Mouse (Mus musculus) lung, postnatal 0 days (tissue): ENCODE results near the gene I830077J02Rik. TPM values are rescaled to one million over a fixed set of nuclear protein-coding genes. Genes with fewer than 3 reads are reported as not detected.

Experiments
- ATAC-seq: fragments of 200-750 bp; cut with Nextera tagmentation; 2 replicates; pipeline ENCODE4 v1.8.0; 2017; ENCODE audit warnings: moderate library complexity
- DNase-seq: peaks from one replicate; pipeline ENCODE4 v3.0.0-alpha.2; 2016; ENCODE audit warnings: low spot score
- H3K27ac ChIP-seq: fragments of 300-500 bp; sonication (generic); 2 replicates; pipeline ENCODE4 v1.5.1; 2014; ENCODE audit warnings: antibody characterized with exemption, mild to moderate bottlenecking, low read length, mixed read lengths
- H3K27me3 ChIP-seq: fragments of 300-500 bp; sonication (generic); replicated peaks from 2 replicates; pipeline ENCODE4 v1.6.1; 2014; ENCODE audit warnings: low read length, mixed read lengths; ENCODE audit not compliant: insufficient read depth
- H3K36me3 ChIP-seq: fragments of 300-500 bp; sonication (generic); 2 replicates; pipeline ENCODE4 v1.6.1; 2014; ENCODE audit warnings: low read length, mixed read lengths; ENCODE audit not compliant: insufficient read depth
- H3K4me1 ChIP-seq: fragments of 300-500 bp; sonication (generic); 2 replicates; pipeline ENCODE4 v1.6.1; 2014; ENCODE audit warnings: antibody characterized with exemption, low read depth, low read length, mixed read lengths; ENCODE audit not compliant: insufficient read depth
- H3K4me2 ChIP-seq: fragments of 300-500 bp; sonication (generic); replicated peaks from 2 replicates; pipeline ENCODE4 v1.6.1; 2014; ENCODE audit warnings: low read depth, mild to moderate bottlenecking, low read length, moderate library complexity, mixed read lengths
- H3K4me3 ChIP-seq: fragments of 300-500 bp; sonication (generic); 2 replicates; pipeline ENCODE4 v1.5.1; 2014; ENCODE audit warnings: low read depth, low read length
- H3K9ac ChIP-seq: fragments of 300-500 bp; sonication (generic); replicated peaks from 2 replicates; pipeline ENCODE4 v1.6.1; 2014; ENCODE audit warnings: low read depth, mild to moderate bottlenecking
- H3K9me3 ChIP-seq: fragments of 300-500 bp; sonication (generic); 2 replicates; pipeline ENCODE4 v1.6.1; 2016; ENCODE audit warnings: low read length, mixed read lengths
- CTCF ChIP-seq: IDR thresholded peaks from 2 replicates; pipeline ENCODE4 v1.5.1; 2016; ENCODE audit warnings: antibody characterized with exemption, mild to moderate bottlenecking
- EP300 ChIP-seq: IDR thresholded peaks from 2 replicates; pipeline ENCODE4 v1.6.1; 2016; ENCODE audit warnings: antibody characterized with exemption, mild to moderate bottlenecking, control low read depth
- WGBS: fragments of 180-500 bp; shearing (Covaris S2); extraction: QIAGEN DNeasy Blood & Tissue Kit; methylation state at CpG from one replicate; pipeline ENCODE4 v1.1.7; 2014; 5-methylcytosine and 5-hydroxymethylcytosine counted together
- polyA plus RNA-seq: library from polyadenylated mRNA; unstranded; fragments of >200 nt; fragmentation: Nextera tagmentation; extraction: Ambion mirVana; gene quantifications from 2 replicates; pipeline ENCODE4 v1.2.1, GENCODE M21; 2015

Gene I830077J02Rik
- polyA plus RNA-seq, 1 experiment from 2014 or later = 1.9 TPM

DNA sequence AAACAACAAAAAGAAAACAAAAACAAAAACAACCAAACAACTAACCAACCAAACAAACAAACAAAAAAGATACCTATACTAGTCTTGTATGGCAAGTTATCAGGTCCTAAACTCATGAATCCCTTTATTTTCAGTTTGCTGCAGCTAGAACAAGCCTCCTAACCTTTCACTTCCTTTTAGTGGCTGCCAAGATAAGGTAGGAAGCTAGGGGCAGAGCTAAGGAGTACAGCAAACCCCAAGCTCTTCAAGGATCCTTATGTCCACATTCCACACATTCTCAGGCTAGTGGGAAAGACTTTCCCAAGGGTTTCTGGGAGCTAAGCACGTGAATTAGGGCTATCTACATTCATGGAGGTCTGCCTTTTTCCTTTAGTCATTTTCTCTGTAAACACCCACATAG lies 17.2 kb downstream of the I830077J02Rik start:
- WGBS = 12% methylated on average over 1 of the region's 1 CpGs
- peak; percentile 89 for DNase-seq
- H3K9me3 ChIP-seq = no peaks in the 10 kb centered on the region

GRCm38 (mm10) chr3:105913839-105914681 lies 18.4 kb downstream of the I830077J02Rik start:
- peak overlapping the region; percentile 67 for H3K27ac ChIP-seq
- H3K4me1 ChIP-seq = peaks cover 8% of the 10 kb centered on the region; the same call in 1 of the 2 replicates
- no peaks in the 10 kb centered on the region for H3K36me3 ChIP-seq
- TF ChIP-seq CTCF (no peak), EP300 (no peak)
- ATAC-seq = no peak
- no peak overlapping the region for H3K4me2 ChIP-seq
- DNase-seq = peak; percentile 33
- H3K9ac ChIP-seq = no peak overlapping the region
- no peak overlapping the region for H3K4me3 ChIP-seq
- H3K9me3 ChIP-seq = no peaks in the 10 kb centered on the region
- no peaks in the 10 kb centered on the region for H3K27me3 ChIP-seq
- 18% methylated on average over 10 of the region's 10 CpGs for WGBS

More for the DNA sequence above, 17.2 kb downstream of the I830077J02Rik start:
- Histone ChIP-seq H3K9ac (no peak overlapping the region), H3K4me3 (no peak overlapping the region), H3K36me3 (no peaks in the 10 kb centered on the region), H3K4me1 (peaks cover 8% of the 10 kb centered on the region; the same call in 1 of the 2 replicates), H3K4me2 (no peak overlapping the region), H3K27ac (peak overlapping the region; percentile 34; the same call in 1 of the 2 replicates), H3K27me3 (no peaks in the 10 kb centered on the region)
- TF ChIP-seq EP300 = peak; percentile 92
- TF ChIP-seq CTCF = peak; percentile 41
- ATAC-seq = peak; percentile 87

DNA sequence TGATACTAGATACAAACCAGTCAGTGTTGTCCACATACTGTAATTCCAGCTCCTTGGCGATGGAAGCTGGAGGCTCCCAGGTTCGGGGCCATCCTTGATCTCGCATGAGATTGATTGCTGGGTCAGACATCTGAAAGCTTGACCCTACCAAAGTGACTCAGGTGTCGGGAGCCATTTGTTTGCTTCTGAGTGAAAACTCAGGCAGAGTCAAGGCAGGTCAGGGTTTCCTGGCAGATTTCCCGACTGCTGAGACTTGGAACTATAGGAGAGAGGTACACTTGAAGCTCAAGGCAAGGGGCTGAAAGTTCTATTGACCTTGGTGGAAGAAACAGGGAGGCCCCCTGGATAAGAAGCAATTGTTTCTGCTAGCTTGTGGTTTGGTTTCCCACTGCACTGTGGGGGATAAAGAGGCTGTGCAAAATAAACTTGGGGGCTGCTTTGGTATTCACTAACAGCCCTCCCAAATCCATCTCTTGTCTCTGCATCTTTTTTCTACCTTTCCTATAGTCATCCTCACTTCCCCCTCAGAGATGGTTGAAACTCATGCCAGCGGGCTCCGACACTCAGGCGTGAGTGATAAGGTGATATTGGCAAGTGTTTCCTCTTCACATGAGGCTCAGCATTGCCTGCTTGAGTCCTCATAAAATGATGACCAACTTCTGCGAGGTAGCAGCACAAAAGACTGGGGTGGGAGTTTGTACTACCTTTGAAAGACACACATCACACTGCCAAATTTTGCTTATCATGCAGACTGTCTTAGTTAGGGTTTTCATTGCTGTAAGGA lies 20.2 kb downstream of the I830077J02Rik start:
- H3K4me3 ChIP-seq = no peak overlapping the region
- ATAC-seq (no peak), DNase-seq (no peak)
- H3K4me1 ChIP-seq = peaks cover 8% of the 10 kb centered on the region; the same call in 1 of the 2 replicates
- H3K9me3 ChIP-seq = no peaks in the 10 kb centered on the region
- no peaks in the 10 kb centered on the region for H3K27me3 ChIP-seq
- WGBS = 40% methylated on average over 9 of the region's 9 CpGs
- no peak overlapping the region for H3K9ac ChIP-seq
- no peak overlapping the region for H3K27ac ChIP-seq
- no peaks in the 10 kb centered on the region for H3K36me3 ChIP-seq
- TF ChIP-seq CTCF (no peak), EP300 (no peak)
- H3K4me2 ChIP-seq = no peak overlapping the region

DNA sequence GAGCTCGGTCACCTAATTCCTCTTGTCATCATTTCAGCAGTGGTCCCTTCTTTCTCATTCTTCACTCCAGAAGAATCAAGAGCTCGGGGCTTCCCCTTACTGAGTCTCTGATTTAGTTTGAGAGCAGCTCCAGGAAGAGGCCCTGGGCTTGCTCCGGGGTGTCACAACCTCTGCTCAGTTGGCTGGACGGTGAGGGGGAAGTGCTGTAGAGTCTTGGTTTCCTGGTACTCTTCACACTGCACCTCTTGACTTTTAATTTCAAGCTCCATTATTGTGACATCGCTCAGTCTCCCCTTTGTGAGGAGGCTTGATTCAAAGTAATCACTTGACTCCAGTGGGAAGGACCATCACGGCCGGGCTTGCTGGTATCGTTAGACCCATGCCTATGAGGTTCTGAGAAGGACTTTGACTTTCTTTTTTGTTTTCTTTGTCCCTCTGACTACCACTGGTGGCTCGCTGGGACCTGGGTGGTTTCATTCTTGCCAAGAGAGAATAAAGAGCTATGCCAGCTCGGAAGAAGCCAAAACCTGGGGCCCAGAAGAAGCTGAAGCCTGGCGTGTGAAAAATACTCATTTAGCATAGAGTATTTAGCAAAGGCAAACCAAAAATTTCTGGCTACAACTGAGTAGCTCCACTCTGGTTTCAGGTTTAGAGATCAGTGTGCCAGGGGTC lies 21.8 kb downstream of the I830077J02Rik start:
- H3K36me3 ChIP-seq = no peaks in the 10 kb centered on the region
- H3K4me3 ChIP-seq = no peak overlapping the region
- H3K4me1 ChIP-seq = peaks cover 8% of the 10 kb centered on the region; the same call in 1 of the 2 replicates
- TF ChIP-seq EP300 = peak; percentile 40; the same call in 1 of the 2 replicates
- no peak for TF ChIP-seq CTCF
- H3K27ac ChIP-seq = peak overlapping the region; percentile 59
- H3K9ac ChIP-seq = no peak overlapping the region
- peak; percentile 88 for ATAC-seq
- H3K27me3 ChIP-seq = no peaks in the 10 kb centered on the region
- DNase-seq = peak; percentile 89
- H3K9me3 ChIP-seq = no peaks in the 10 kb centered on the region
- 55% methylated on average over 11 of the region's 11 CpGs for WGBS
- 0 out of 2 replicates have a peak overlapping the region, but pooled peaks have one; percentile 8 for H3K4me2 ChIP-seq

- Histone ChIP-seq H3K27ac (no peak overlapping the region), H3K9me3 (no peaks in the 10 kb centered on the region), H3K36me3 (no peaks in the 10 kb centered on the region), H3K4me2 (no peak overlapping the region), H3K4me3 (no peak overlapping the region), H3K9ac (no peak overlapping the region), H3K4me1 (peaks cover 8% of the 10 kb centered on the region; the same call in 1 of the 2 replicates), H3K27me3 (no peaks in the 10 kb centered on the region)
- TF ChIP-seq CTCF = no peak
- no peak for TF ChIP-seq EP300
- DNase-seq (no peak), ATAC-seq (no peak)
- 85% methylated on average over 4 of the region's 4 CpGs for WGBS
Measured at GRCm38 (mm10) chr3:105908976-105909375, 23.5 kb downstream of the I830077J02Rik start.
